Mouse (Mus musculus): ENCODE measurements at regions not wholly inside any gene's neighbourhood (a gene's known extent, or its start where the extent isn't known, plus 50 kb on each side); places are given as distances from the start of the nearest gene placed in this dataset.
A peak's percentile ranks its signal among the peaks of the same experiment; 100 is the strongest.
"Not testable (repeated sequence)": the region's sequence is repeated elsewhere in the genome, so short reads cannot be mapped to it uniquely, and the experiment has no call there.

- DNase-seq, result peak; percentile 24 to 59
These were observed 73.7 kb downstream of the Cpn2 start for GRCm38 (mm10) chr16:30193294-30194261.

GRCm38 (mm10) chr16:30194836-30195235 is 72.5 kb downstream of the Cpn2 start:
- DNase-seq, result no peak

GRCm38 (mm10) chr16:30195859-30196258 is 71.4 kb downstream of the Cpn2 start:
- not testable (repeated sequence) for DNase-seq

- no peak for DNase-seq
These were observed 69.9 kb downstream of the Cpn2 start for GRCm38 (mm10) chr16:30197351-30197750.

GRCm38 (mm10) chr16:30199836-30200235 is 67.5 kb downstream of the Cpn2 start:
- peak in 1 of 2 experiments; percentile 18 for DNase-seq

- DNase-seq, result peak; percentile 52 to 76
These were observed 63.2 kb downstream of the Cpn2 start for GRCm38 (mm10) chr16:30204144-30204543.

GRCm38 (mm10) chr16:30205314-30205815 is 61.9 kb downstream of the Cpn2 start:
- no peak for DNase-seq

GRCm38 (mm10) chr16:30205816-30206356 is 61.4 kb downstream of the Cpn2 start:
- no peak for DNase-seq
